Mouse (Mus musculus) ES-Bruce4 (cell line): Measurements from ENCODE around the gene Zfp710.

Source experiments
- CTCF ChIP-seq: IDR thresholded peaks from one replicate; pipeline ENCODE4 v1.8.1; 2011; ENCODE audit warnings: low read depth, low read length
- EP300 ChIP-seq: IDR thresholded peaks from 2 replicates; pipeline ENCODE4 v1.6.1; 2011; ENCODE audit warnings: low read depth, low read length; ENCODE audit not compliant: insufficient read depth
- POLR2A ChIP-seq: IDR thresholded peaks from one replicate; pipeline ENCODE4 v1.8.1; 2011; ENCODE audit warnings: low read length; ENCODE audit not compliant: insufficient read depth

DNA sequence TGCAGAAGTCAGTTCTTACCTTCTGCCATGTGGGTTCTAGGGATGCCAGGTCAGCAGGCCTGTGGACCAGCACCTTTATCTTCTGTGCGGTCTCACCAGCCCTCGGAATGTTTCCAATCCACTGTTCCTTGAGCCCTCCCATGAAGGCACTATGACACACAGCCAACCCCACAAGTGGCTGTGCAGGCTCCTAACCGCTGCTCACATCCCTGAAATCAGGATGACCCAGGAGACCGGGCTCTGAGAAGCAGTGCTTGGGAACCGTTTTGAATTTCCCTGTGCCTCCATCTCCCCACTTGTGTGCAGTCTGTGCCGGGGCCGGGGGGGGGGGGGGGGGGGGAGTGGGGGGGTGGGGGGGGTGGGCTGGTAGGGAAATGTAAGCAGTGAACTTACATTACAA is 43.7 kb downstream of the Zfp710 start:
- TF ChIP-seq CTCF (no peak), EP300 (no peak), POLR2A (no peak)
